Mouse (Mus musculus) MEL (cell line): ENCODE results near the gene Ehmt2. TPM values are rescaled to one million over a fixed set of nuclear protein-coding genes. Genes with fewer than 3 reads are reported as not detected.

Experiments
- DNase-seq: peaks from one replicate; pipeline ENCODE4 v3.0.0; 2011; ENCODE audit warnings: low read depth, low spot score
- H3K27ac ChIP-seq: 2 replicates; pipeline ENCODE4 v1.5.1; 2012; ENCODE audit warnings: low read depth, mild to moderate bottlenecking, control low read depth, low read length, moderate library complexity; ENCODE audit not compliant: control insufficient read depth
- H3K27me3 ChIP-seq, 2 experiments: fragments of 150-350 bp in 1 of 2; sonication (generic) in 1 of 2; 2 replicates each; pipeline ENCODE4 v1.6.1; 2012; ENCODE audit warnings: low read length in 2 of 2, mild to moderate bottlenecking in 2 of 2, improper control_type of control experiment in 1 of 2, moderate library complexity in 1 of 2; ENCODE audit not compliant: insufficient read depth in 2 of 2, control insufficient read depth in 1 of 2
- H3K36me3 ChIP-seq, 2 experiments: 2 replicates each; pipeline ENCODE4 v1.6.1; 2012 to 2014; ENCODE audit warnings: low read length in 2 of 2, improper control_type of control experiment in 1 of 2, inconsistent platforms in 1 of 2, mild to moderate bottlenecking in 1 of 2; ENCODE audit not compliant: insufficient read depth in 2 of 2, control insufficient read depth in 1 of 2
- H3K4me1 ChIP-seq, 2 experiments: fragments of 150-350 bp in 1 of 2; sonication (generic) in 1 of 2; 2 replicates each; pipeline ENCODE4 v1.6.1; 2012; ENCODE audit warnings: low read length in 2 of 2, improper control_type of control experiment in 1 of 2, mild to moderate bottlenecking in 1 of 2; ENCODE audit not compliant: insufficient read depth in 2 of 2, control insufficient read depth in 1 of 2
- H3K4me3 ChIP-seq, 2 experiments: fragments of 150-350 bp in 1 of 2; sonication (generic) in 1 of 2; 2 replicates each; pipeline ENCODE4 v1.5.1; 2012; ENCODE audit warnings: low read depth in 2 of 2, low read length in 2 of 2, mild to moderate bottlenecking in 2 of 2, moderate library complexity in 2 of 2, control low read depth in 1 of 2, improper control_type of control experiment in 1 of 2; ENCODE audit not compliant: control insufficient read depth in 1 of 2, insufficient read depth in 1 of 2
- H3K79me2 ChIP-seq: 2 replicates; pipeline ENCODE4 v1.6.1; 2012; ENCODE audit warnings: mild to moderate bottlenecking, low read length, moderate library complexity; ENCODE audit not compliant: control insufficient read depth, poor library complexity, insufficient read depth
- H3K9ac ChIP-seq: 2 replicates; pipeline ENCODE4 v1.6.1; 2012; ENCODE audit warnings: low read depth, mild to moderate bottlenecking, control low read depth, low read length, moderate library complexity; ENCODE audit not compliant: control insufficient read depth, poor library complexity, severe bottlenecking
- H3K9me3 ChIP-seq: fragments of 150-350 bp; sonication (generic); replicated peaks from 2 replicates; pipeline ENCODE4 v1.6.1; 2012; ENCODE audit warnings: mild to moderate bottlenecking, low read length, improper control_type of control experiment, moderate library complexity; ENCODE audit not compliant: insufficient read depth
- CTCF ChIP-seq, 3 experiments: IDR thresholded peaks in 2 of 3; conservative IDR thresholded peaks in 1 of 3; 2 replicates each; pipeline ENCODE4 v1.5.1; 2011 to 2012; ENCODE audit warnings: low read length in 3 of 3, low read depth in 2 of 3, mild to moderate bottlenecking in 2 of 3, improper control_type of control experiment in 1 of 3, inconsistent platforms in 1 of 3, mixed read lengths in 1 of 3, moderate library complexity in 1 of 3; ENCODE audit not compliant: control insufficient read depth in 1 of 3, insufficient read depth in 1 of 3, poor library complexity in 1 of 3, severe bottlenecking in 1 of 3
- MAFK ChIP-seq: IDR thresholded peaks from 2 replicates; pipeline ENCODE4 v1.6.1; 2011; ENCODE audit warnings: low read depth, mild to moderate bottlenecking, low read length, improper control_type of control experiment, borderline replicate concordance
- MYB ChIP-seq: IDR thresholded peaks from 2 replicates; pipeline ENCODE4 v1.6.1; 2011; ENCODE audit warnings: mild to moderate bottlenecking, low read depth, low read length, improper control_type of control experiment
- NELFE ChIP-seq: IDR thresholded peaks from 2 replicates; pipeline ENCODE4 v1.6.1; 2011; ENCODE audit warnings: low read depth, low read length, improper control_type of control experiment
- POLR2A ChIP-seq, 2 experiments: IDR thresholded peaks; 2 replicates each; pipeline ENCODE4 v1.6.1; 2011 to 2012; ENCODE audit warnings: low read length in 2 of 2, mild to moderate bottlenecking in 2 of 2, control low read depth in 1 of 2, improper control_type of control experiment in 1 of 2, low read depth in 1 of 2, moderate library complexity in 1 of 2; ENCODE audit not compliant: control insufficient read depth in 1 of 2, insufficient read depth in 1 of 2, poor library complexity in 1 of 2
- RAD21 ChIP-seq: IDR thresholded peaks from 2 replicates; pipeline ENCODE4 v1.6.1; 2011; ENCODE audit warnings: mild to moderate bottlenecking, low read depth, low read length, improper control_type of control experiment
- RCOR1 ChIP-seq: IDR thresholded peaks from 2 replicates; pipeline ENCODE4 v1.6.1; 2012; ENCODE audit warnings: low read depth, mild to moderate bottlenecking, inconsistent platforms, low read length, improper control_type of control experiment
- SMC3 ChIP-seq: IDR thresholded peaks from 2 replicates; pipeline ENCODE4 v1.6.1; 2011; ENCODE audit warnings: low read depth, low read length, improper control_type of control experiment
- TCF12 ChIP-seq: IDR thresholded peaks from 2 replicates; pipeline ENCODE4 v1.6.1; 2014; ENCODE audit warnings: low read depth, mild to moderate bottlenecking, inconsistent platforms, low read length, improper control_type of control experiment, moderate library complexity
- ZNF384 ChIP-seq: IDR thresholded peaks from 2 replicates; pipeline ENCODE4 v1.6.1; 2012; ENCODE audit warnings: low read depth, mild to moderate bottlenecking, inconsistent platforms, low read length, improper control_type of control experiment
- polyA plus RNA-seq, 2 experiments: library from polyadenylated mRNA; stranded (reverse) in 1 of 2; unstranded in 1 of 2; fragments of >175 nt in 1 of 2; fragments of >200 nt in 1 of 2; gene quantifications; 2 replicates each; pipeline versions ENCODE4 v1.2.1 to v1.2.4; 2012; ENCODE audit warnings: low replicate concordance in 2 of 2, low read depth in 1 of 2; ENCODE audit not compliant: insufficient read length in 2 of 2, insufficient read depth in 1 of 2, missing spikeins in 1 of 2
- total RNA-seq: library from RNA; depleted of rRNA; stranded (reverse); fragments of 300-350 nt; gene quantifications from 2 replicates; pipeline ENCODE4 v1.2.3, GENCODE M21; 2012

Ehmt2 gene
- total and polyA plus RNA-seq, 3 experiments = 66.6 to 113 TPM; not detected in 1

GRCm38 (mm10) chr17:34913930-34914665 lies 15.8 kb downstream of the Ehmt2 start, which contains the start of gene Slc44a4:
TSS of gene Slc44a4 (plus strand) at chr17:34914466.
- no peak within 1 kb of the TSS for H3K9ac ChIP-seq
- peaks cover 0 to 14% of the 10 kb centered on the region in 2 experiments; a peak in 2 of 4 replicates for H3K4me1 ChIP-seq
- no peak for DNase-seq
- H3K9me3 ChIP-seq = no peaks in the 10 kb centered on the region
- peaks cover 0 to 1% of the 10 kb centered on the region in 2 experiments; a peak in 2 of 4 replicates for H3K36me3 ChIP-seq
- H3K4me3 ChIP-seq = no peak within 1 kb of the TSS
- TF ChIP-seq POLR2A (IDR thresholded peaks at IDR 0.05; ENCODE audit: control insufficient read depth in 1 of 2, insufficient read depth in 1 of 2, low read depth in 1 of 2, low read length in 2 of 2, poor library complexity in 1 of 2) = 0 out of 4 replicates have a peak, but pooled peaks of 1 of the 2 experiments have one; percentile 13
- TF ChIP-seq TCF12 = no peak
- H3K27me3 ChIP-seq = no peaks in the 10 kb centered on the region
- H3K79me2 ChIP-seq = no peaks in the 10 kb centered on the region
- H3K27ac ChIP-seq = no peak within 1 kb of the TSS

GRCm38 (mm10) chr17:34915410-34915831 lies 17.2 kb downstream of the Ehmt2 start:
- peaks cover 0 to 14% of the 10 kb centered on the region in 2 experiments; a peak in 2 of 4 replicates for H3K4me1 ChIP-seq
- H3K27me3 ChIP-seq = no peaks in the 10 kb centered on the region
- H3K9ac ChIP-seq = no peak overlapping the region
- H3K9me3 ChIP-seq = no peaks in the 10 kb centered on the region
- TF ChIP-seq SMC3 (peak; percentile 18; the same call in 1 of the 2 replicates), MAFK (no peak), CTCF (IDR thresholded peaks at IDR 0.05 in 2 of 3, conservative IDR thresholded peaks at IDR 0.05 in 1 of 3; ENCODE audit: control insufficient read depth in 1 of 3, insufficient read depth in 1 of 3, low read depth in 2 of 3, low read length in 3 of 3, poor library complexity in 1 of 3, severe bottlenecking in 1 of 3) (peak in 2 of 3 experiments; percentile 37 to 48; a peak in 4 of 6 replicates), RAD21 (peak; percentile 30), NELFE (no peak), POLR2A (IDR thresholded peaks at IDR 0.05; ENCODE audit: control insufficient read depth in 1 of 2, insufficient read depth in 1 of 2, low read depth in 1 of 2, low read length in 2 of 2, poor library complexity in 1 of 2) (no peak), RCOR1 (no peak)
- no peaks in the 10 kb centered on the region; a peak in 1 of 4 replicates for H3K36me3 ChIP-seq
- H3K79me2 ChIP-seq = no peaks in the 10 kb centered on the region
- no peak for DNase-seq
- no peak overlapping the region for H3K4me3 ChIP-seq
- no peak overlapping the region for H3K27ac ChIP-seq

GRCm38 (mm10) chr17:34916316-34916715 lies 18.0 kb downstream of the Ehmt2 start:
- H3K4me3 ChIP-seq = no peak overlapping the region
- H3K4me1 ChIP-seq = peaks cover 0 to 14% of the 10 kb centered on the region in 2 experiments; a peak in 2 of 4 replicates
- no peaks in the 10 kb centered on the region for H3K79me2 ChIP-seq
- TF ChIP-seq MYB (no peak), ZNF384 (0 out of 2 replicates have a peak, but pooled peaks have one; percentile 4)
- TF ChIP-seq, all 39 proteins: peak for 1
- no peak for DNase-seq
- Histone ChIP-seq H3K27me3 (no peaks in the 10 kb centered on the region), H3K36me3 (no peaks in the 10 kb centered on the region; a peak in 1 of 4 replicates), H3K27ac (no peak overlapping the region), H3K9ac (no peak overlapping the region), H3K9me3 (no peaks in the 10 kb centered on the region)
